Mouse (Mus musculus): ENCODE measurements around the gene Acp1. TPM values are rescaled to one million over a fixed set of nuclear protein-coding genes. Genes with fewer than 3 reads are reported as not detected.
A peak's percentile ranks its signal among the peaks of the same experiment; 100 is the strongest.

The Acp1 gene
- total RNA-seq, 2 experiments from 2014 or later, result 46.9 to 49.4 TPM

GRCm38 (mm10) chr12:30864347-30864746, 47.0 kb downstream of the Acp1 start:
- DNase-seq, result peak; percentile 42

GRCm38 (mm10) chr12:30856172-30856571, 55.2 kb downstream of the Acp1 start:
- DNase-seq, result no peak

GRCm38 (mm10) chr12:30855442-30856159, 55.8 kb downstream of the Acp1 start:
- no peak for DNase-seq

GRCm38 (mm10) chr12:30851871-30852270, 59.5 kb downstream of the Acp1 start:
- no peak for DNase-seq

- DNase-seq, result peak; percentile 27
These were observed 60.5 kb downstream of the Acp1 start for GRCm38 (mm10) chr12:30850902-30851301.

- DNase-seq, result no peak
These were observed 62.9 kb downstream of the Acp1 start for GRCm38 (mm10) chr12:30848521-30848920.

Other genes with a start within 250 kb of the Acp1 start
- not detected for gene Alkal2, start 27.3 kb downstream of the Acp1 start, total RNA-seq (2021)
- 1 to 10 TPM; 2.1 to 2.4 TPM for gene Sh3yl1, start 79 bp upstream of the Acp1 start, total RNA-seq (2021)
- under 1 TPM; 0.79 to 0.81 TPM for gene Fam110c, start 162.3 kb upstream of the Acp1 start, total RNA-seq (2021)

Measured in heart, postnatal 4 days (tissue).